Mouse (Mus musculus) intestine, postnatal 0 days (tissue): ENCODE measurements around the gene Nupl1. TPM values are rescaled to one million over a fixed set of nuclear protein-coding genes. Genes with fewer than 3 reads are reported as not detected.

ENCODE experiments used
- ATAC-seq: fragments of 200-750 bp; cut with Nextera tagmentation; 2 replicates; pipeline ENCODE4 v1.8.0; 2017; ENCODE audit warnings: mild to moderate bottlenecking, moderate TSS enrichment, moderate library complexity
- H3K27ac ChIP-seq: fragments of 300-500 bp; sonication (generic); 2 replicates; pipeline ENCODE4 v1.5.1; 2014; ENCODE audit warnings: mild to moderate bottlenecking, low read depth, low read length, moderate library complexity
- H3K27me3 ChIP-seq: fragments of 300-500 bp; sonication (generic); replicated peaks from 2 replicates; pipeline ENCODE4 v1.6.1; 2014; ENCODE audit warnings: low read length, mixed read lengths; ENCODE audit not compliant: control insufficient read depth, insufficient read depth
- H3K36me3 ChIP-seq: fragments of 300-500 bp; sonication (generic); 2 replicates; pipeline ENCODE4 v1.6.1; 2014; ENCODE audit warnings: mild to moderate bottlenecking, moderate library complexity; ENCODE audit not compliant: control insufficient read depth, insufficient read depth
- H3K4me1 ChIP-seq: fragments of 300-500 bp; sonication (generic); replicated peaks from 2 replicates; pipeline ENCODE4 v1.6.1; 2014; ENCODE audit warnings: antibody characterized with exemption, low read length, mixed read lengths; ENCODE audit not compliant: control insufficient read depth, insufficient read depth
- H3K4me2 ChIP-seq: fragments of 300-500 bp; sonication (generic); replicated peaks from 2 replicates; pipeline ENCODE4 v1.6.1; 2014; ENCODE audit warnings: low read depth, mild to moderate bottlenecking, moderate library complexity
- H3K4me3 ChIP-seq: fragments of 300-500 bp; sonication (generic); 2 replicates; pipeline ENCODE4 v1.5.1; 2014; ENCODE audit warnings: low read depth, low read length
- H3K9ac ChIP-seq: fragments of 300-500 bp; sonication (generic); 2 replicates; pipeline ENCODE4 v1.6.1; 2014; ENCODE audit warnings: mild to moderate bottlenecking, low read depth, low read length
- H3K9me3 ChIP-seq: fragments of 300-500 bp; sonication (generic); 2 replicates; pipeline ENCODE4 v1.6.1; 2016; ENCODE audit warnings: mixed run types; ENCODE audit not compliant: control insufficient read depth
- CTCF ChIP-seq: sonication (generic); IDR thresholded peaks from 2 replicates; pipeline ENCODE4 v1.5.1; 2016; ENCODE audit warnings: low read depth, mild to moderate bottlenecking, control low read depth, antibody characterized with exemption, moderate library complexity
- WGBS: fragments of 180-500 bp; shearing (Covaris S2); extraction: QIAGEN DNeasy Blood & Tissue Kit; methylation state at CpG from one replicate; pipeline ENCODE4 v1.1.7; 2014; 5-methylcytosine and 5-hydroxymethylcytosine counted together
- polyA plus RNA-seq: library from polyadenylated mRNA; unstranded; fragments of >200 nt; fragmentation: Nextera tagmentation; extraction: Ambion mirVana; gene quantifications from 2 replicates; pipeline ENCODE4 v1.2.1, GENCODE M21; 2015

The Nupl1 gene
- polyA plus RNA-seq, 1 experiment from 2014 or later: not detected

DNA sequence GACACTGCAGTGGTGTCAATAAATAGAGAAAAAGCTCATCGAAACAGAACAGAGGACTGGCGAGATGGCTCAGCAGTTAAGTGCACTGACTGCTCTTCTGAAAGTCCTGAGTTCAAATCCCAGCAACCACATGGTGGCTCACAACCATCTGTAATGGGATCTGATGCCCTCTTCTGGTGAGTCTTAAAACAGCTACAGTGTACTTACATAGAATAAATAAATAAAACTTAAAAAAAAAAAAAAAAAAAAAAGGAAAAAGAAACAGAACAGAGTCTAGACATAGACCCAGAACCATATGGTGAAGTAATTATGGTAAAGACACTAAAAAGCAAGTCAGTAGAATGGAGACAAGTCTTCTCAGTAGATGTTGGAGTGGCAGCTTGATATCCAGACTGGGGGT lies 69.9 kb downstream of the Nupl1 start:
- no peak for ATAC-seq
- H3K4me1 ChIP-seq: peaks cover 6% of the 10 kb centered on the region; the same call in 1 of the 2 replicates
- H3K27ac ChIP-seq: no peak overlapping the region
- no peak overlapping the region for H3K4me3 ChIP-seq
- no peaks in the 10 kb centered on the region for H3K9me3 ChIP-seq
- no peak overlapping the region for H3K9ac ChIP-seq
- TF ChIP-seq CTCF: peak; percentile 34
- no peak overlapping the region for H3K4me2 ChIP-seq
- 0 out of 2 replicates have a peak, but pooled peaks cover 5% of the 10 kb centered on the region for H3K36me3 ChIP-seq
- no peaks in the 10 kb centered on the region for H3K27me3 ChIP-seq
- 92% methylated on average over 2 of the region's 2 CpGs for WGBS

DNA sequence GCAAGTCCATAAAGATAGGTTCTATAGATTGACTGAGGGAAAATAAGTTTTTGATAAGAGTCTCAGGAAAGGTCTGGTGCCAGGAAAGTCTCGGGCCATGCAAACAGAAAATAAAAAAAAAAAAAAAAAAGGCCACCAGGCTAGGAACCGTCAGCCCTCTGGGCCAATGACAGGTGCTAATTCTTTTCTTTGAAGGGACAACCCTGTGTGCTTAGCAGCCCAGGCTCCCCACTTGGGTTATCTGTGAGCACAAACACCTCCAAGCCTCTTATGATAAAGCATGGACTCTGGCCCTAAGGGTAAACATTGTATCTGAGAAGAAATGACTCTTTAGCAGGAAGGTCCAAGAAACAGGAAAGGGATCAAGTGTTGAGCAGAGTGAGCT lies 72.7 kb downstream of the Nupl1 start:
- peak; percentile 90 for ATAC-seq
- no peak overlapping the region; the same call in 1 of the 2 replicates for H3K9ac ChIP-seq
- WGBS: 21% methylated on average over 2 of the region's 2 CpGs
- H3K9me3 ChIP-seq: no peaks in the 10 kb centered on the region
- peak overlapping the region; percentile 89 for H3K4me2 ChIP-seq
- H3K4me3 ChIP-seq: peak overlapping the region; percentile 51
- peak overlapping the region; percentile 72 for H3K27ac ChIP-seq
- no peaks in the 10 kb centered on the region for H3K27me3 ChIP-seq
- no peak for TF ChIP-seq CTCF
- peaks cover 6% of the 10 kb centered on the region; the same call in 1 of the 2 replicates for H3K4me1 ChIP-seq
- H3K36me3 ChIP-seq: 0 out of 2 replicates have a peak, but pooled peaks cover 5% of the 10 kb centered on the region

DNA sequence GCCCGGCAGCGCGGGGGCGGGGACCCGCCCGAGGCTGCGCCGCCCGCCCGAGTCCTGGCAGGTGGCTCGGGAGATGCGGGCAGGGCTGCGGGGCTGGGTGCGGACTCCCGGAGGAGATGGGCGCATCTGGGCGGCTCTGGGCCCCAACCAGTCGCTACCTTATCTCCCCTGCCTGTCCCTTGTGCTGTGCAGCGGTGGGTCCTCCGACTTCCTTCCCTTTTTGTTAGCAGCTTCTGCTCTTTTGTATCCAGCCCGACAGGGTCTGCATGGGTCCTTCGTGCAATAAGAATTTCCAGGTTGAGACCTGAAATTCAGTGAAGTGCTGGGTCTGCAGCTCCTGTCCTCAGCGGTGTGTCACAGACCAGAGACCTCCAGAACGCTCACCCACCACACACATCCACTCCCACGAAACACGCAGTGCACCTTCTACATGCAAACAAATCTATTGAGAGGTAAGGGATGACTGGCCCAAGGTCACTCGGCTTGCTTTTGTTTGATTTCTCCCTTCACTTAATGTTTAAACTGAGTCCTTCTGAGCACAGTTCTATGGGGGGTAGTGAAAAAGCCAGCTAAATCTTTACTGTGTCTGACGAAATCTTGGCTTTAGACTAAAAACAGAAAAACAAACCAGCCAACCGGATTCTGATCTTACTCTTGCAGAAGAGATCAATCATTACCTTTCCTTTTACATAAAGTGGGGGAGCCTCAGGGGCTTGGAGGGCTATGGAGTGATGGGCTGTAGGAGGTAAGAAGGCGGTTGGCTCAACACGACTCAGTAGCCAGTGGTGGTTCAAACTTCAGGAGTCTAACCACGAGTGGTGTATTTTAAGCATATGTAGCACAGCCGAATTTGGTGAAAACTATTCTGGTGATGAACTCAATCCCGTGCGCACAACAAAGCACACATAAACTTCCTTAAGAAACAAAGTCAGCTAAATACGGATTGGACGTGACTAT lies 73.3 kb downstream of the Nupl1 start:
- H3K27me3 ChIP-seq: no peaks in the 10 kb centered on the region
- peak overlapping the region; percentile 70 for H3K9ac ChIP-seq
- 0 out of 2 replicates have a peak, but pooled peaks cover 5% of the 10 kb centered on the region for H3K36me3 ChIP-seq
- no peaks in the 10 kb centered on the region for H3K9me3 ChIP-seq
- peak overlapping the region; percentile 89 for H3K4me2 ChIP-seq
- H3K4me3 ChIP-seq: peak overlapping the region; percentile 51
- peaks cover 8% of the 10 kb centered on the region; the same call in 1 of the 2 replicates for H3K4me1 ChIP-seq
- ATAC-seq: no peak
- TF ChIP-seq CTCF: no peak
- 12% methylated on average over 32 of the region's 37 CpGs for WGBS
- peak overlapping the region; percentile 72 for H3K27ac ChIP-seq

- WGBS: under 1% methylated on average over 59 of the region's 84 CpGs
- no peak for TF ChIP-seq CTCF
Measured at GRCm38 (mm10) chr14:60176891-60177613, 74.2 kb downstream of the Nupl1 start.

GRCm38 (mm10) chr14:60176469-60176890 lies 74.8 kb downstream of the Nupl1 start:
- WGBS: 23% methylated on average over 9 of the region's 9 CpGs
- 0 out of 2 replicates have a peak, but pooled peaks cover 5% of the 10 kb centered on the region for H3K36me3 ChIP-seq
- H3K27ac ChIP-seq: peak overlapping the region; percentile 72; the same call in 1 of the 2 replicates
- ATAC-seq: peak; percentile 2; the same call in 1 of the 2 replicates
- H3K27me3 ChIP-seq: no peaks in the 10 kb centered on the region
- peak overlapping the region; percentile 70 for H3K9ac ChIP-seq
- no peaks in the 10 kb centered on the region for H3K9me3 ChIP-seq
- no peak for TF ChIP-seq CTCF
- peaks cover 8% of the 10 kb centered on the region; the same call in 1 of the 2 replicates for H3K4me1 ChIP-seq
- peak overlapping the region; percentile 51 for H3K4me3 ChIP-seq
- H3K4me2 ChIP-seq: peak overlapping the region; percentile 89

More at GRCm38 (mm10) chr14:60176891-60177613, 74.2 kb downstream of the Nupl1 start:
- Histone ChIP-seq H3K4me3 (peak overlapping the region; percentile 51), H3K9me3 (no peaks in the 10 kb centered on the region), H3K4me1 (peaks cover 8% of the 10 kb centered on the region; the same call in 1 of the 2 replicates), H3K36me3 (0 out of 2 replicates have a peak, but pooled peaks cover 5% of the 10 kb centered on the region), H3K27ac (peak overlapping the region; percentile 72), H3K4me2 (peak overlapping the region; percentile 89), H3K27me3 (no peaks in the 10 kb centered on the region), H3K9ac (peak overlapping the region; percentile 70)
- ATAC-seq: peak; percentile 49
